Mouse (Mus musculus) spleen, adult 18-20 months (tissue): ENCODE data around the gene Alkbh4.
A peak's percentile ranks its signal among the peaks of the same experiment; 100 is the strongest.
"Not testable (repeated sequence)": the region's sequence is repeated elsewhere in the genome, so short reads cannot be mapped to it uniquely, and the experiment has no call there.

Experiments
- DNase-seq, 2 experiments: peaks; one replicate each; pipeline ENCODE4 v3.0.0; 2022; ENCODE audit warnings: mixed read lengths in 2 of 2

Alkbh4 gene

GRCm38 (mm10) chr5:136135571-136136291 is at the start of gene Alkbh4, which contains the start of gene Lrwd1:
Gene Alkbh4 (plus strand): TSS chr5:136136146.
Gene Lrwd1 (minus strand): TSS chr5:136136074.
- DNase-seq: peak; percentile 95 to 97

- DNase-seq: no peak
Observed at GRCm38 (mm10) chr5:136086290-136086689, 49.7 kb upstream of the Alkbh4 start.

DNA sequence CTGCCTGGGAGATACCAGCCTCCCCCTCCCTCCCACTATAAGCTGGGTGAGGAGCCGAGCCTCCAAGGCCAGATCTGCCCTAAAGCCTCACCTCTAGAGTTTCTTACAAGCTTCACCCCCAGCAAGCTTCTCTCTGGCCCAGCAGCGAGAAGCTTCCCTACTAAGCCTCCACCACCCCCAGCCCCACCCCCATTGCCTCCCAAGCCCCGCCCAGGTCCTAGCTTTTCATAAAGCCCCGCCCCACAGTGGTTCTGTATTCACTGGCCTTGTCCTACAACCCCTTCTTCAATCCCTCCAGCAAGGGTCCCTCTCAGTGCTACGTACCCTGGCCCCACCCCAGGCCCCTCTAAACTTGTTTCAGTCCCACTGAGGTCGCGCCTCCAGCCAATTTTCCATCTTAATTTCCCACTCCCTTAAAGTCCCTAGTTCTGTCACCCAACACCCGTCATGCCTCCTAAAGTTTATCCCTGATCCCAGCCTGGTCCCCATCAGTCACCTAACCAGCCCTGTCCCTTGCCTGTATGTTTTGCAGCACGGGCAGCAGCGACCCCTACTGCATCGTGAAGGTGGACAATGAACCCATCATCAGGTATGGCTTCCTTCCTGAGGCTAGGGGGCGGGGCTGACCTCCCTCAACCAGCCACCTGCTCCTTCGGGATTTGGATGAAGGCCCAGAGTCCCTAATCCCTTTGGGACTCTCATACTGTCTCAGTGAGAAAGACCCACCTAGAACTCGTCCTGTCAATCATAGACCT is 46.9 kb upstream of the Alkbh4 start:
- DNase-seq: no peak

DNA sequence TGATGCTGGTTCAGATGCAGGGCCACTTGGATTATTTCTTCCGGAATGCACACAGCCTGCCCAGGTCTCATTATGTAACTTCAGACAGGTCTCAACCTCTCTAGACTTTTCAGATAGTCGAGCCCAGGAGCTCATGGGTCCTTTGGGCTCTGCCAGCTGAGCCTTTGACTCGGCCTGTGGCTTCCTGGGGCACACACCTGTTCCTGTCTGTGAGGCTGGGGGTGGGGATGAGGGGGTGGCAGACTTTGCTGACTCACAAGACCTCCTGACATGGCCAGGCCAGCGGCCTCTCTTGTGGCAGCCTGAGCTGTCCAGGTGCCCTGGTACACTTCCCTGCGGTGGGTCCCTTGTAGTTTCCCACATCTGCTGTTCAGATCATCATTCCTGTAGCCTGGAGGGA is 44.0 kb upstream of the Alkbh4 start:
- no peak for DNase-seq

GRCm38 (mm10) chr5:136094249-136095010 is 41.5 kb upstream of the Alkbh4 start:
- DNase-seq: no peak

GRCm38 (mm10) chr5:136095089-136095488 is 40.9 kb upstream of the Alkbh4 start:
- no peak for DNase-seq

GRCm38 (mm10) chr5:136098536-136098935 is 37.4 kb upstream of the Alkbh4 start:
- no peak for DNase-seq

GRCm38 (mm10) chr5:136102099-136102820 is 33.7 kb upstream of the Alkbh4 start:
- DNase-seq: peak; percentile 34 to 56

DNA sequence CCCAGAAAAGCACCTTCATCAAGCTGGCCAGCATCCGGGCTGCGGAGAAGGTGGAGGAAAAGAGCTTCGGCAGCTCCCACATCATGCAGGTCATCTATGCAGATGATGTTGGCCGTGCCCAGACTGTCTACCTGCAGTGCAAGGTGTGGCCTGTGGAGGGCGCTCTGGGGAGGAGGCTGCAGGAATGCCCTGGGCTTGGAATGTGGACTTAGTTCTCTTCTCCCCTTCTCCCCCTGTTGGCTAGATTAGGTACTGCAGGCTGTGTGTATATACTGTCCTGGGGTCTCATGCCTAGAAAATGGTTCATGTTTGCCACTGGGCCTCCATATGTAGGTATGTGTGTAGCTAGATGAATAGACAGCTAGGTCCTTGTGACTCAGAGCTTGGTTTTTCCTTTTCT is 31.4 kb upstream of the Alkbh4 start:
- DNase-seq: peak in 1 of 2 experiments; percentile 17

GRCm38 (mm10) chr5:136108486-136108885 is 27.5 kb upstream of the Alkbh4 start:
- no peak for DNase-seq

DNA sequence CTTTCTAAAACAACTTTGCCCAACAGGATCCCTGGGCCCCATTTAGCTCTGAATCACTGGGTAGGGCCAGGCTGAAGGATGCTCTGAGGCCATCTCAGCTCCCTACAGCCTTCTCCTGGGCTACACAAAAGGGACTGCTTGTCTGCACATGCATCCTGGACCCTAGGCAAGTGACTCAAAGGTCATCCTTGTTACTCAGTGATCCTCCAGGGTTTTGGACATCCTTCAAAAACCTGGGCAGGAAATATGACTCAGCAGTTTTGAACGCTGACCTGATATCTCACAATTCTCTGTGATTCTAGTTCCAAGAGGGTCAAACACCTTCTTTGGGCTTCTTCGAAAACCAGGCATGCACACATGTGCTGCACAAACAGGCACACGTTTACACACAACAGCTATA is 26.9 kb upstream of the Alkbh4 start:
- no peak for DNase-seq

GRCm38 (mm10) chr5:136113546-136113945 is 22.4 kb upstream of the Alkbh4 start:
- DNase-seq: not testable (repeated sequence)

GRCm38 (mm10) chr5:136115891-136116783 is 19.8 kb upstream of the Alkbh4 start, which contains the start of gene Polr2j:
Gene Polr2j (plus strand): TSS chr5:136116631.
- peak; percentile 91 to 98 for DNase-seq

DNA sequence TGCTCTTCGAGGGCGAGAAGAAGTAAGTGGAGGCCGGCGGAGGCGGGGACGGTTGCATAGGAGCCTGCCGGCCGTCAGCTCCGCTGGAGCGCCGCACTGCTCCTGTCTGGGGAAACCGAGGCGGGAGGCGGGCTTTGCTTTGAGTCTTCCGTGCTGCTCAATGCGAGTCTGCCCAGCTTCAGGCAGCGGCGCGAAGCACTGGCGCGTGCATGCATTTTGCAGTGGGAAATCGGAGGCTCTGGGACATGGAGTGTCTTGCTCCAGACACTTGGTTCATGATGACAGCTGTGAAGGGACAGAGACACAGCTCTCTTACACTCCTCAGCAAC is 19.2 kb upstream of the Alkbh4 start:
- no peak for DNase-seq

DNA sequence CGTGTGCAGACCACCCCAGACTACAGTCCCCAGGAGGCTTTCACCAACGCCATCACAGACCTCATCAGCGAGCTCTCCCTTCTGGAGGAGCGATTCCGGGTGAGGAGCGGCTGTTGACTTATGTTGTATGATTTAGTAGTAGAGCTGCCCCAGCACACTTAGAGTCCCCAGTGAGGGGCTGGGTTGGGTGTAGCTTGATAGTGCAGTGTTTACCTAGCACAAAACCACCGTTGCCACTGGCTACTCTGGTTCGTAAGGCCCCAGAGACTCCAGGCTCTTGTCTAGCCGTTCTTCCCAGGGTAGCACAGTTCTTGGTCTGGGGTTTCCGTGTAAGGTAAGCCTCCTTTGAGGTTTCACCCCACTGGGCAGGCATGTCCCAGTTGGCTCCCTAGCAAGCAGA is 13.8 kb upstream of the Alkbh4 start:
- no peak for DNase-seq

DNA sequence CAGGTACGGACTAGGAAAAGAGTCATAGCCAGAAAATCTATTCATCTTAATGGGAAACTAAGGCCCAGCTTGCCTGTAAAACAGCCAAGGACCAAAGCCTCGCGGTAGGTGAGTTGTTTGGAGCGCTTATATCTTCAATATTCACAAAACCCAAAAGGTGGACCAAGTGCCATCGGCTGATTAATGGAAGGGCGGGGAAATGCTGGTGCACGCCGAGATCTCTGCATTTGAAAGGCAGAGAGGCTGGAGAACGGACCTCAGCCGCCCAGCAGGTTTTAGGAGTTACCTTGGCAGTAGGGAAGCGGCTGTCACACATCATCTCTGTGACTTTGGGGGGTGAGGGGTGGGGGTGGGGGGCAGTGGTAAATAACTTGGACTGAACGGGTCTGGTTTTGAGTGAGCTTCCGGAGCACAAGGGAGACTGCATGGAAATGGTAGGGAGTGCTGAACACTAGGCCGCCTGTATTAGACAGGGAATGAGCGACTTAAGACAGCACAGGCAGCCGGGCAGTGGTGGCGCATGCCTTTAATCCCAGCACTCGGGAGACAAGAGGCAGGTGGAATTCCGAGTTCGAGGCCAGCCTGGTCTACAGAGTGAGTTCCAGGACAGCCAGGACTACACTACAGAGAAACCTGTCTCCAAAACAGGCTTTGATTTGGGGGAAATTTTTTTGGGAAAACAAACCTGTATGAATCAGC is 495 bp downstream of the Alkbh4 start:
- no peak for DNase-seq

- DNase-seq: peak; percentile 38 to 70
Observed at GRCm38 (mm10) chr5:136137658-136138274, 1.8 kb downstream of the Alkbh4 start.

DNA sequence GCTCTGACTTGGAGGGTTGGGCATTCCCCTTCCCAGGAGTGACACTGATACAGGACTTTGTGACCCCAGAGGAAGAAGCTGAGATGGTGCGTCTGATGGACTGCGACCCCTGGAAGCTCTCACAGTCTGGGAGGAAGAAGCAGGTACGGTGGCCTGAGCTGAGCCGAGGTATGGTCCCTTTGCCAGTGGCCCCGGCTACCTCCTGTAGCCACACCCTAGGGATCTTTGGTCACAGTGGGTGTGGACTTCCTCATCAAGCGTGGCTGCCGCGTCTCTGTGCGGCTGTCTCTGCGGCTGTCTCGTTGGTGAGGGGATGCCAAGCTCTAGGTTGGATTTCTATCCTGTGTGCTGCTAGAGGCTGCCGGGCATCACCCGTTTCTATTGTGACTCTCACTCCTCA is 3.4 kb downstream of the Alkbh4 start:
- DNase-seq: no peak

DNA sequence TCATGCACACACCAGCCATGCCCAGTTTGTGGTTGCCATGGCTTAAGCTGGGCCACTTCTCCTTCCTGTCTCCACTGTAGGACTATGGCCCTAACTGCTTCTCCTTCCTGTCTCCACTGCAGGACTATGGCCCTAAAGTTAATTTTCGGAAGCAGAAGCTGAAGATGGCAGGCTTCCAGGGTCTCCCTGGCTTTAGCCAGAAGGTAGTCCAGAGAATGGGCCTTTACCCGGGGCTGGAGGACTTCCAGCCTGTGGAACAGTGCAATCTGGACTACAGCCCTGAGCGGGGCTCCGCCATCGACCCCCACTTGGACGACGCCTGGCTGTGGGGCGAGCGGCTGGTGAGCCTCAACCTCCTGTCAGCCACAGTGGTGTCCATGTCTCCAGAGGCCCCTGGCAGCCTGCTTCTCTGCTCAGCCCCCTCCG is 4.1 kb downstream of the Alkbh4 start:
- DNase-seq: no peak

GRCm38 (mm10) chr5:136142746-136143145 is 6.8 kb downstream of the Alkbh4 start:
- DNase-seq: peak in 1 of 2 experiments; percentile 26
